Comparison of ENCODE assay signal across 31 mouse cellular contexts in genomic region chr1:11792820-11793219, GRCm38 (mm10).
"Had no signal": no experiment of that assay in that cellular context is flagged by ENCODE, and none has a peak within 500 bp of the region (broad histone marks: within the 10 kb centered on the region; RNA-seq: fewer than 3 reads in every experiment).

No protein-coding gene starts in this region.

- ATAC-seq: liver, embryonic 12.5 days; liver, postnatal 0 days; lung, postnatal 0 days; midbrain, embryonic 13.5 days; midbrain, embryonic 15.5 days; midbrain, embryonic 16.5 days had no signal

- H3K27me3 ChIP-seq: limb, embryonic 12.5 days; limb, embryonic 13.5 days; limb, embryonic 15.5 days; liver, embryonic 12.5 days; liver, embryonic 13.5 days; liver, embryonic 15.5 days; lung, embryonic 15.5 days; megakaryocyte, embryonic 14.5 days; midbrain, embryonic 12.5 days; midbrain, embryonic 13.5 days; midbrain, embryonic 15.5 days; neural tube, embryonic 12.5 days had no signal

- DNase-seq: left cerebral cortex, postnatal 4 days; liver; liver, embryonic 13.5 days; liver, postnatal 0 days; lung, adult 18-20 months; lung, adult 2 months; lung, embryonic 14.5 days; lung, postnatal 10 days; lung, postnatal 14 days; lung, postnatal 4 days; midbrain, embryonic 14.5 days had no signal

- H3K27ac ChIP-seq: limb, embryonic 10.5 days; limb, embryonic 12.5 days; limb, embryonic 13.5 days; limb, embryonic 15.5 days; liver, embryonic 12.5 days; liver, embryonic 13.5 days; liver, embryonic 14.5 days; liver, embryonic 15.5 days; lung, embryonic 15.5 days; macrophage; midbrain, embryonic 10.5 days; midbrain, embryonic 12.5 days; midbrain, embryonic 13.5 days; midbrain, embryonic 15.5 days; neural tube, embryonic 12.5 days had no signal

- H3K9ac ChIP-seq: limb, embryonic 12.5 days; limb, embryonic 13.5 days; limb, embryonic 15.5 days; liver, embryonic 12.5 days; liver, embryonic 13.5 days; liver, embryonic 14.5 days; liver, embryonic 15.5 days; liver, postnatal 0 days; lung, embryonic 14.5 days; lung, embryonic 15.5 days; midbrain, embryonic 12.5 days; midbrain, embryonic 13.5 days; midbrain, embryonic 15.5 days; neural tube, embryonic 12.5 days had no signal

- H3K4me1 ChIP-seq: limb, embryonic 10.5 days; limb, embryonic 12.5 days; limb, embryonic 13.5 days; limb, embryonic 15.5 days; liver, embryonic 12.5 days; liver, embryonic 13.5 days; liver, embryonic 15.5 days; lung, embryonic 15.5 days; megakaryocyte, embryonic 14.5 days; midbrain, embryonic 10.5 days; midbrain, embryonic 12.5 days; midbrain, embryonic 13.5 days; midbrain, embryonic 15.5 days; neural tube, embryonic 12.5 days had no signal

- H3K4me3 ChIP-seq: limb, embryonic 10.5 days; limb, embryonic 12.5 days; limb, embryonic 13.5 days; limb, embryonic 15.5 days; liver, embryonic 12.5 days; liver, embryonic 13.5 days; liver, embryonic 15.5 days; lung, embryonic 15.5 days; megakaryocyte, embryonic 14.5 days; midbrain, embryonic 10.5 days; midbrain, embryonic 12.5 days; midbrain, embryonic 13.5 days; midbrain, embryonic 15.5 days; myocyte; neural tube, embryonic 12.5 days had no signal

- H3K4me2 ChIP-seq: limb, embryonic 12.5 days; limb, embryonic 13.5 days; limb, embryonic 15.5 days; liver, embryonic 11.5 days; liver, embryonic 12.5 days; liver, embryonic 13.5 days; liver, embryonic 15.5 days; lung, embryonic 14.5 days; lung, embryonic 15.5 days; midbrain, embryonic 11.5 days; midbrain, embryonic 12.5 days; midbrain, embryonic 13.5 days; midbrain, embryonic 15.5 days; neural tube, embryonic 12.5 days had no signal

- H3K9me3 ChIP-seq: limb, embryonic 10.5 days; limb, embryonic 12.5 days; limb, embryonic 13.5 days; limb, embryonic 15.5 days; liver, embryonic 12.5 days; liver, embryonic 13.5 days; liver, embryonic 15.5 days; lung, embryonic 15.5 days; megakaryocyte, embryonic 14.5 days; midbrain, embryonic 10.5 days; midbrain, embryonic 12.5 days; midbrain, embryonic 13.5 days; midbrain, embryonic 15.5 days; neural tube, embryonic 12.5 days had no signal

- H3K36me3 ChIP-seq: limb, embryonic 10.5 days; limb, embryonic 12.5 days; limb, embryonic 13.5 days; limb, embryonic 15.5 days; liver, embryonic 12.5 days; liver, embryonic 13.5 days; liver, embryonic 15.5 days; lung, embryonic 15.5 days; midbrain, embryonic 10.5 days; midbrain, embryonic 12.5 days; midbrain, embryonic 13.5 days; midbrain, embryonic 15.5 days; neural tube, embryonic 12.5 days had no signal
